Mouse (Mus musculus): ENCODE data around the gene Fam222b. TPM values are rescaled to one million over a fixed set of nuclear protein-coding genes. Genes with fewer than 3 reads are reported as not detected.
"Not testable (repeated sequence)": the region's sequence is repeated elsewhere in the genome, so short reads cannot be mapped to it uniquely, and the experiment has no call there.

The Fam222b gene
- total RNA-seq, 1 experiment from 2014 or later: 7.2 TPM

DNA sequence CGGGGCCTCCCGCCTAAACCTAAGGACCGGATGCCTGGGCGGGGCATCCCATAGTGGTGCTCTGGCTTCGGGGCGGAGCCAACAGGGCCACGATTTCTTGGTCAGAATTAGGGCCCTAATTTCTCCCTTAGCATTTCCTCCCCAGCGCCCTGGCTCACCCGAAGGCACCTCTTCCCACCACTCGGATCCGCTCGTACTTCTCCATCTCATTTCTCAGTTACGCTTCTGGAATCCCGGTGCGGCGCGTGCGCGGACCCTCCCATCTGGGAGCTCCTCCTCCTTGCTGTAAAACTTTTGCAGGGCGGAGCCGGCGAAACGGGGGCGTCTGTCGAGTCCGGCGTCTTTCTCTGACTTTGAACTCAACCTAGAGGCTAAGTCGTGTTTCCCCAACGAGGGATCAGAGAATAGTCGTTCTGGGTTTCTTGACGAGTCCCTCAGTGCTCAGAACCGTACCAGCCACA is 82.0 kb downstream of the Fam222b start, which contains the start of the genes Nek8 and Tlcd1:
Nek8 (minus strand) TSS at position 274 of the 461 bp plus-strand sequence.
Tlcd1 (plus strand) TSS at position 310 of the 461 bp plus-strand sequence.
- peak; percentile 46 for ATAC-seq (replicated peaks; ENCODE audit: low read depth, poor library complexity, severe bottlenecking)

DNA sequence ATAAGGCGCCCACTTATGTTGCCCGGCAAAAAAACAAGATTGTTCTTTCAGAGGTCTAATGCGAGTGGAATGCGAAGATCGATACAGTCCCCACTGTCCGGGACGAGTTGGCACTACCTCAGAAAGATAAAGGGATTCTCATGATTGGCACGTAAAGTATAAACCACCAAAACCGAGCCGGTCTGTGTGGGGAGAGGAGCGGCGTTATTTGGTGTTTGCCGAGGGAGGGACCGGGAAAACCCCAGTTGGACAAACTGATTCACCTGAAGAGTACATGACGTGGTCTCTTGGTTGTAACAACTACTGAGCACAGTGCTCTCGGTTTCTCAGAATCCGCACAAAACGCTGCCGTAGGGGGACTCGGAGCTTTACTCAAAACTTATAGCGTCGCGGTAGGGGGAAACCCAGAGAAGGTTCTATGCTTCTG is 82.5 kb downstream of the Fam222b start:
- ATAC-seq (replicated peaks; ENCODE audit: low read depth, poor library complexity, severe bottlenecking): no peak

DNA sequence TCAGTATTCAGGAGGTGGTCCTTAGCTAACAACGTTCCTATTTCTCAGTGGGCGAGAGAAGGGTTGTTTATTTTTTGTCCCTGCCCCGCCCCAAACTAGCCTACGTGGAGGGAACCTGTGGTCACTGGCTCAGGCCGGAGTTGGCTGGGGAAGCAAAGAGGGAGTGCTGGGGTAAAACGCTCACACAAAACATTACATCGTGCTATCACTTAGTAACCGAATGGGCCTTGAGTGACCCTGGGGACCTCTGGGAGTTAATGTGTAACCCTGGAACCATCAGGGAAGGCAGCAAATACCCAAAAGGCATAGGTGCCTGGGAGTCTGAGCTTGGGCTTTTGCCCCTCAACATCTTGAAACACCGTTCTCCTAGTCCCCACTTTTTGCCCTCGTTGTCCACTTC is 83.0 kb downstream of the Fam222b start:
- ATAC-seq (replicated peaks; ENCODE audit: low read depth, poor library complexity, severe bottlenecking): 0 out of 2 replicates have a peak, but pooled peaks have one; percentile 15

DNA sequence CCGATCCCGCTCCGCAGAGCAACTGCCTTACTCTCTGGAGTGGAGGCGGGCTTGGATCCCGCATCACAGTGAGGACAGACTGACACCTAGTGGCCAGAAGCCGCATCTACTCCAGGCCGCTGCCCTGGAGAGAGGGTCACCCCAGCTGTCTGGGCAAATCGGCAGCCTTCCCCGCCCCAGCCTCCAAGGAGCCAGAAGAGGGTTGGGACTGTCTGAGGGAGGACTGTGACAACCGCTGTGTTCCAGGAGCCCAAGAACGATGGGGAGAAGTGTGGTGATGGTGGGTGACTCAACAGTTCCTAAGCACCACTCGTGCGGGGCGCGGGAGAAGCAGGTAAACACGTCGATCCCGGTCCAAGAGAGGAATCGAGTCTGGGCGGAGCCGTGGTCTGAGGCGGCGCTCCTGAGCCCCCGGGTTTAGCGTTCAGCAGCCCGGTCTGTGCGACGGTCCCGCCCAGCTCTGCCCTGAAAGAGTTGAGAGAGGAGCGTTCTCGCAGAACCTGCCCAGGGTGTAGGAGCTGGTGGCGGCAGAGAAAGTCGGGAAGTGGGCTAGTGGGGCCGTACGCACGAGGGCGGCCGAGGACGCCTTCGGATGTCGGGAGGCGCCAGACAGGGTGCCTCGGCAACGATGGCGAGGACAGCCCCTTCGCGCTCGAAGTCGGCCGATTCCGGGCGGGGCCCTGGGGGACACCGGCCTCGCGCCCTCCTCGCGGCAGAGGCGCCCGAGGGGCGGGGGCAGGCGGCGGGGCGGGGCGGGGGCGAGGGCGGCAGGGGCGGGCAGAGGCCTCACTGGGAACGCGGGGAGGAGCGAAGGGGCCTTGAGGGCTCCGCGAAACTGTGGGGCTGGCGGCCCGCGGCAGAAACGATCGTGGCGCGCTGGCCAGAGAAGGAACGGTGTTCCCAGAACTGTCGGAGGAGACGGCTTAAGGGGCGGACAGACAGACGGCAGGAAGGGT is 83.7 kb downstream of the Fam222b start:
- ATAC-seq (replicated peaks; ENCODE audit: low read depth, poor library complexity, severe bottlenecking): peak; percentile 66

DNA sequence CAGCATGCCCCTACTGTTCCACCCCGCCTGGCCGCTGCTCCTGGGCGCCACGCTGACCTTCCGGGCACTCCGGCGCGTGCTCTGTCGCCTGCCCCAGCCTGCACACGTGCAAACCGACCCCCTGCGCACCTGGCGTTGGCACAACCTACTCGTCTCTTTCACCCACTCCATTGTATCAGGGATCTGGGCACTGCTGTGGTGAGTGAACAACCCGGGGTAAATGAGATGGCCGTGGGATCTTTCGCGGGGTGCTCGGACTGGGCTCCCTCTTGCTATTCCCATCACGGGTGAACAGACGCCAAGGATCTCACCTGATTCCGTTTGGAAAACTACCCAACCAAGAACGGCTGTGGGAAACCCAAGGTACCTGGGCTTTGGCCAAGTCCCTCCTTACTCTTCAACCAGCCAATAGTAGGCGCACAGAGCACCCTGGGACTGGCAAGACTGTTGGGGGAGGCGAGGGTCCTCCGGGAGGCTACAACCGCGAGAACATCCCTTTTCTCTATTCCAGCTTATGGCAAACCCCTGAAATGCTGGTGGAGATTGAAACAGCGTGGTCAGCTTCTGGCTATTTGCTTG is 84.5 kb downstream of the Fam222b start:
- no peak for ATAC-seq (replicated peaks; ENCODE audit: low read depth, poor library complexity, severe bottlenecking)

DNA sequence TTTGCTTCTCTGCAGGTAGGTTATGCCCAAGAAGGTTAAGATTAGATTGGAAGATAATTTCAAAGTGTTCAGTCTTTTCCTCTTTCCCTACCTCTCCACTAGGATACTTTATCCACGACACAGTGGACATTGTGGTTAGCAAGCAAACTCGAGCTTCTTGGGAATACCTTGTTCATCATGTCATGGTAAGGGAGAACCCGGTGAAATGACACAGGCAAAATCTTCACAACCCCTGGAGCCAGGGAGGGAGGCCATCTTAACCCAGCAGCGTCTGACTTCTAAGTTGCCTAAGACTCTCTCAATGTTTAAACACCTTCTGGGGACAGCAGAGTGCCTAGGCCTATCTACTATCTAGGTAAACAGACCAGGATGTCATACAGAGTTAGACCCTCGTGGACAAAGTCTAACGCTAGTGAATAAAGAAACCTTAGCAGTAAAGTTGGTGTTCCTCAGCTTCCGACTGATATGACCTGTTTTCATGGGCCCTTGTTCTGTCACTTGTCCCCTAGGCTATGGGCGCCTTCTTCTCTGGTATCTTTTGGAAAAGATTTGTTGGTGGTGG is 85.1 kb downstream of the Fam222b start:
- ATAC-seq (replicated peaks; ENCODE audit: low read depth, poor library complexity, severe bottlenecking): no peak

DNA sequence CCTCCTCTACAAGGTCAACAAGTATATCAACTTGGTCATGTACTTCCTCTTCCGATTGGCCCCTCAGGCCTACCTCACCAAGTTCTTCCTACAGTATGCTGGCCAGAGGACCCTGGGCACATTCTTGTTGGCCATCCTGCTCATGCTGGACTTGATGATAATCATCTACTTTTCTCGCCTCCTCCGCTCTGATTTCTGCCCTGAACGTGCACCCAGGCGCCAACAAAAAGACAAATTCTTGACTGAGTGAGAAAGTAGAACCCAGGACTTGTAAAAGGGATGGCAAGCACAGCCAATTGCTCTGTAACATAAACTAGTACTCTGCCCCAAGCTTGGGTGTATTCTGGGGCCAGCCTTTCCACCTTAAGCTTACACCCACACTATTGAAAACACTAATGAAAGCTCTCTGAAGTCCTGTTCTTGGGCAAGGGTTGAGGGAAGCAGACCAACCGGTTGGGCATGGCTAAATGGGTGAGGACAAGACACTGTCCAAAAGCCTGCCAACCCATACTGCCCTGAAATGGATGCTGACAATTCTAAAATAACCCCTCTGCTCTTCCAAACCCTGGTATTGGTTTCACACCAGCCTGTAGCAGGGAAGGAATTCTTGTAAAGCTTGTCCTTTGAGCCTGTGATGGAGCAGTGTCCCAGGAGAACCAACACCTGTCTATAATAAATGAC is 85.8 kb downstream of the Fam222b start:
- no peak for ATAC-seq (replicated peaks; ENCODE audit: low read depth, poor library complexity, severe bottlenecking)

DNA sequence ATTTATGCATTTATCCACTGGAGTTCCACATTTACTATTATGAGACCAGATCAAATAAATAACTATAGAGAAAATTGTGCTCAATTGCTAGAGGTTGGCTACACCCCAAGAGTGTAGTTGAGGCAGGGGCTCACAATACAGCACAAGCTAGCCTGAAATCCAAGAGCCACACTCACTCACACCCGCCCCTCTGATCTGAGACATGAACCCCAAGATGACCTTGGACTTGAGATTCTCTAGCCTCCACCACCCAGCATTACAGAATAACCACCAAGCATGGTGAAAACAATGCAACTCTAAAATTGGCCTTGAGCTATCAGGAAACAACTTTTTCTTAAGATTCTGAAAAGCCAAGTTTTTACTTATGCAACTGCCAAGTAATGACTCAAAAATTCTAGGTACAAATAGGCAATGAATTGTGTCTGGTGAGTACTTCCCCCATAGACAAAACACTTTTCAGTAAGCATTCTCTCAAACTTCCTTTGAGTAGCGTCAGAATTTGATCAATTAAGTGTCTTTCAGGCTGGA is 87.4 kb downstream of the Fam222b start:
- no peak for ATAC-seq (replicated peaks; ENCODE audit: low read depth, poor library complexity, severe bottlenecking)

DNA sequence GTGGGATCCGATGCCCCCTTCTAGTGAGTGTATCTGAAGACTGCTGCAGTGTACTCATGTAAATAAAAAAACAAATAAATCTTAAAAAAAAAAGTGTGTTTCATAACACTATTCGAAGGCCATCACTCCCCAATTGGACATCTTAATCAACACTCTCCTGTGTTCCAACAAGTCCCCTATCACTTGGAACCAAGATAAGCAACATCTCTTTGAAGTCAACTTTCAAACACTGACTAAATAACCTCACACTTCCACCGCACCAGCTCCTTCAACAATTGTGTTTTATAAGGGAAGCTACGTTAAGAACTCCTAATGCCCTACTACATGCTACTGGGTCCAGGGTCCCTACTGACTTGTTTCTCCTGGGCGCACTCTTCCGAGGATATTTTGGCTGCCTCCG is 88.0 kb downstream of the Fam222b start:
- no peak for ATAC-seq (replicated peaks; ENCODE audit: low read depth, poor library complexity, severe bottlenecking)

DNA sequence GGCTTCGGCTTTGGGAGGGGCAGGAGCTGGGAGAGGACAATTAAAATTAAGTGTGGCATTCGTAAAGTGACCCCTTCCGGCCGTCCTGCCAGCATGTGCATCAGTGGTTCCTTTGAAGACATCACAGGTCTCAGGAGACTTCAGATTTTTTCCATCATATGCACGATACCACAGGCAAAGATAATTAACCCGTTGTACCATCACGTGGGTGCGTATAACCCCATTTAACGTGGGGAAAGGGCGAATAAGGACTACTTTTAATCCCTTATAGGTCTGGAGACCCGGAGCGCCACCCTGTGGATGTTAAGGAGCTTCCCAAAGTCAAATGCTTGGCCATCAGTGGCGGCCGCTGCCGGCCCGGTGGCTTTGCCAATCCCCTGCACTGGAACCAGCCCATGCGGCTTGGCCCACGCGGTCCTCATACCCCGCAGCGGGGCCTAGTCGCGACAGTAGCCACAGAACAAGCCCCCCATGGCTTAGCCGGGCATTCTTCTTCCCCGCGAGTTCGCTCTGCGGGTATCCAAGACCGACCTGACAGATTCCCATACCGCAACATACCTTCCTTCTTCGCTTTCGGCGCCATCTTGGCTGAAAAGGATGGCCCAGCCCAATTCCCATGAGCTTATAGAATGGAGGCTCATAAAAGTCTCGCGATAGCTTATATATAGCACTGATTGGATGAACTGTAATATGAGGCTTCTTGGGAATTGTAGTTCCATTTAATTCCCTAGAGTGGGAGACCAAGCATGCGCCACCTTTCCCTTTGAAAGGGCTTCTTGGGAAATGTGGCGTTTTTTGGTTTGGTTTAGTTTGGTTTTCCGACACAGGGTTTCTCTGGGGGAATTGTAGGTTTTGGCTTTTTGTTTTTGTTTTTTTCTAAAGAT is 88.7 kb downstream of the Fam222b start, which contains the start of gene Rpl23a:
Rpl23a (minus strand) TSS at position 624 of the 884 bp plus-strand sequence.
- peak; percentile 86 for ATAC-seq (replicated peaks; ENCODE audit: low read depth, poor library complexity, severe bottlenecking)

DNA sequence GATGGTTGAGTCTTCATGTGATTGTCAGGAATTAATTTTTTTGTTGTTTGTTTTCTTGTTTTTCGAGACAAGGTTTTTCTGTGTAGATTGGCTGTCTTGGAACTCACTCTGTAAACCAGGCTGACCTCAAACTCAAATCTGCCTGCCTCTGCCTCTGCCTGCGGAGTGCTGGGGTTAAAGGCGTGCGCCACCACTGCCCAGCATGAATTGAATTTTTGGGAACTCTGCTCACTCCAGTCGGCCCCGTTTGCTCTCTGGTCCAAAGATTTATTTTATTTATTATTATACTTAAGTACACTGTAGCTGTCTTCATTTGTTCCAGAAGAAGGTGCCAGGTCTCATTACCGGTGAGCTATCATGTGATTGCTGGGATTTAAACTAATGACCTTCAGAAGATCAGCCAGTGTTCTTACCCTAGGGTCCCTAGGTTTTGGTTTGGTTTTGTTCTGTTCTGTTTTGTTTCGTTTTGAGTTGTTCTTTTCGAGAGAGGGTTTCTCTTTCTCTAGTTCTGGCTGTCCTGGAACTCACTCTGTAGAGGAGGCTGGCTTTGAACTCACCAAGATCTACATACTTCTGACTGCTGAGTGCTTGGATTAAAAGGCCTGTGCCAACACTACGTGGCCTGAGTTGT is 89.5 kb downstream of the Fam222b start:
- no peak for ATAC-seq (replicated peaks; ENCODE audit: low read depth, poor library complexity, severe bottlenecking)

DNA sequence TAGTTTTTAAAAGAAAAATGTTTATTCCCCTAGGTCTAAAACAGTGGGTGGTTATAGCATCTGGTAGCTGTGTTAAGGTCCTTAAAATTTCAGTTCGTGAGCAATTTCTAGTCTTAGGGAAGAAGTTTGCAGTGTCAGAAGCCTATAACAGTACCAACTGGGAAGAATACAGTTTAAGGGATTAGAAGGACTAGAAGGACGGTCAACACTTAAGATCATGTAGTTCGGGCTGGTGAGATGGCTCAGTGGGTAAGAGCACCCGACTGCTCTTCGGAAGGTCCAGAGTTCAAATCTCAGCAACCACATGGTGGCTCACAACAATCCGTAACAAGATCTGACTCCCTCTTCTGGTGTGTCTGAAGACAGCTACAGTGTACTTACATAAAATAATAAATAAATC is 90.2 kb downstream of the Fam222b start:
- ATAC-seq (replicated peaks; ENCODE audit: low read depth, poor library complexity, severe bottlenecking): not testable (repeated sequence)

DNA sequence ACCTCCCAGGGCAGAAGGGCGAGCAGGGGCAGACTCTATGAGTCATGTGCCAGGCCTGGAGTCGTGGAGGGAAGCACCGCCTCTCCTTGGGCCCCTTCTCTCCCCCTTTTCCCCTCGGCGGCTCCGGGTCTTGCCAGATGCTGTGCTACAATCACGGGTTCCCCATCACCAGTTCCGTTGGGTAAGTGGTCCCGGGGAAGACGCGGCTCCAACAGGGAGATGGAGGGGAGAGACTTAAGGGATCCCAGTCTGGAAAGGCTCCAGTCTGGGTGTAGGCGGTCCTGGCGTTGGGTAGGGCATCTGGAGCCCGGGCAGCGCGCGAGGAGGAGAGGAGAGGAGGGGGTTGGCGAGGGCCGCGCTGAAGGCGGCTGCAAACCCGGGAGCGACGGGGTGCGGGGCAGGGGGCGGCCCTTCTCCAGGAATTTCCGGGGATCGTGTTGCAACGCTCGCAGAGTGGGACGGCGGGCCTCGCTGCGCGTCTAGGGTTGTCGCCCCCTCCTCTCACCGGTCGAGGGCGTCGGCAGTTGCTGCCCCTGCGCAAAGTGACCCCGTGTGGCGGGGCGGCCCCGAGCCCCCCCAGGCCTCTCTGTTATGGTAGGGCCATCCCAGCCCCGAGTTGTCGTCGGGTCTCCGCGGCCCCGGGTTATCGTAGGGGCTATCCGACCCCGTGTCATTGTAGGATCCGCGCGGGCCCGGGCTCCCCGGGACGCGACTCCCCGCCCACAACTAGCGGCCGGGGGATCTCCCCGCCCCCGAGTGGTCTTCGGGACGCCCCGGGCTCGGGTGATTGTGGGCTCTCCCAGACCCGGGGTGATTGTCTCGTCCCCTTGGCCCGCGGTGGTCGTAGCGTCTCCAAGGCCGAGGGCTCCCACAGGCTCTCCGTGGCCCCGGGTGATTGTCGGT is 94.1 kb downstream of the Fam222b start, which contains the start of gene Rab34:
Rab34 (plus strand) TSS at position 100 of the 903 bp plus-strand sequence.
- no peak; the same call in 1 of the 2 replicates for ATAC-seq (replicated peaks; ENCODE audit: low read depth, poor library complexity, severe bottlenecking)

DNA sequence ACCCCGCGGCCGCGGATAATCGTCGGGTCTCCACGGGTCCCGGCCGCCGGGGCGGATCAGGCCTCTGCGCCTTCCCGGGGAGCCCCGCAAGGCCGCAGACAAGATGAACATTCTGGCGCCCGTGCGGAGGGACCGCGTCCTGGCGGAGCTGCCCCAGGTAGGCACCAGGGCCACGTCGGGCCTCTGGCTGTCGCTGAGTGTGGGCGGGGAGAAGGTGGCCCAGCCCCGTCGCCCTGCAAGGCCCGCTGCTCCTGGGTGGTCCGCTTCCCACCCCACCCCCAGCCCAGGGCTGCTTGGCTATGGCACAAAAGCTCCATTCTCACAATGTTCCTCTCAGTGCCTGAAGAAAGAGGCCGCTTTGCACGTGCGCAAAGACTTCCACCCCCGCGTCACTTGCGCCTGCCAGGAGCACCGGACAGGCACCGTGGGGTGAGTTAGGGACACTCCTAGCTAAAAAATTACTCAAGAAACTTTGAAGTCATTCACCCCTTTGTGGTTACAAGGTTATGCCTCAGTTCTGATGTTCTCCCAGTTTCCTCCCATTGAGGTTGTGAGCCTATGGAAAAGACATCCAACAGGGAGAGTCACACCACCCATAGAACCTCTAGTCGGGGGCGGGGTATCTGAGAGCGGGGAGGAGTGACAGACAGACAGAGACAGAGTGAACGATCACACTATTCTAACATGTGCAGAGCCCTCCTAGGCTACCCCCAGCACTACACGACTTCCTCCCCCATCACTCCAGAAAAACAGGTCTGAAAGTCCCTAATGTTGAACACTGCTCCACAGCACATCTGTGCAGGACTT is 95.0 kb downstream of the Fam222b start:
- 0 out of 2 replicates have a peak, but pooled peaks have one; percentile 30 for ATAC-seq (replicated peaks; ENCODE audit: low read depth, poor library complexity, severe bottlenecking)

DNA sequence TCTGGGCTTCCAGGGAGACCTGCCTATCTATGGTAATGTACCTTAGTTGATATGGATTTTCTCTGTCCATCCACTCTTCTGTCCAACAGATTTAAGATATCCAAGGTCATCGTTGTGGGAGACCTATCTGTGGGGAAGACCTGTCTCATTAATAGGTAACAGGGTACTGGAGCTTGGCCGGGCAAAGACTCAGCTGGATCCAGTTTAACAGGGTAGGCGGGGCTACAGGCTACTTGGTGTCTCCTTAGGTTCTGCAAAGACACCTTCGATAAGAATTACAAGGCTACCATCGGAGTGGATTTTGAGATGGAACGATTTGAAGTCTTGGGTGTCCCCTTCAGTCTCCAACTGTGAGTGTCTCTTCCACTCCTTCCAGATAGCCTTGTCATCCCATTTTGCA is 95.6 kb downstream of the Fam222b start:
- no peak for ATAC-seq (replicated peaks; ENCODE audit: low read depth, poor library complexity, severe bottlenecking)

DNA sequence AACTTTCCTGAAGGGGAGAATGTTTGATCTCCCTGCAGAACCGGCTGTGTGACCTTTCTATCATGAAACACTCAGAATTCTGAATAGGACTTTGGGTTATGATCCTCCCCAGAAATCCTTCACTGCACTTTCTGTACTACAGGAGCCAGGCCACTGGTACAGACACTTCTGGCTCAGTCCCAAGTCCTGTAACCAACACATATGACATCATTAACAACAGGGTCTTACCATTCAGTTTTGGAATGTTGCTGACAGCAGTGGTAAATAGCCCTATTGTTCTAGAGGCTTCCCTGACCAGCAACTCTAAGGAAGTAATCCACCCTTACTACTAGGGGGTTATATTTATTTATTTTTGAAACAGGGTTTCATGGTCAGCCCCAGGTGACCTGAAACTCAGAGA is 98.7 kb downstream of the Fam222b start, which contains the start of gene Proca1:
Proca1 (plus strand) TSS at position 280 of the 400 bp plus-strand sequence.
- ATAC-seq (replicated peaks; ENCODE audit: low read depth, poor library complexity, severe bottlenecking): no peak
